Mouse (Mus musculus): ENCODE data around the gene Sct.

The Sct gene

DNA sequence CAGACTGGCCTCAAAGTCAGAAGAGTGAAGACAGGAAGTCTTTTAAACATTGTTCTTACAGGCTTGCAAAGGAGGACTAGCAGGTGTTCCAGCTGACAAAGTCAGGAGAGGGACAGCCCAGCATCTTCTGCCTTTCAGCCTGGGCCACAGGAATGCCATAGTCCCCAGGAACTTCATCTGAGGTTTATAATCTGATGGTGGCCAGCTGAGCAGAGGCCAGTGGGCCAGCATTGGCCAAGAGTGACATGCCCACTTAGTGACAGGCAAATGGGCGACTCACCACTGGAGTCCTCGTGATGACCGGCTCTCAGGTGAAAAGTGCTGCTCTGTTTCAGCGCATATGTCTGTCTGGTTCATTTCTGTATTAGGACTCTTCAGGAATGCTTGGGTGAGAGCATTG is 48.4 kb downstream of the Sct start:
- WGBS: 85% methylated on average over 4 of the region's 4 CpGs

DNA sequence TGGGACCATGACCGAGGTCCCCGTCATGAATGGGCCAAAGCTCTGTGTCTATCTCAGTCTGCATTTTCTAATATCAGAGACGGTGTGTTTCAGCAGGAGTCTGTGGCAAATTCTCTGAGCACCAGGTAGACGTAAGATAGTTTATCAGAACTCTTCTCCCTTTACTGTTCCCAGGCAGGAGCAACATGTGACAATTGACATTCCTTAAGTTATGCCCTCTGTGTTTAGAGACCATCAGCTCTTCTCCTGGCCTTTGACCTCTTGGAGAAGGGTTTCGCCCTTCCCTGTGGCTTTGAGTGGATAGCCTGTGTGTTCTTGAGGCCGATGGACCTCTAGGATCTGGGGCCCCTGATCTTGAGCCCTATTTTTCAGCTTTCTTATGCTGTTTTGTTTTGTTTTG is 49.2 kb downstream of the Sct start:
- WGBS: 60% methylated on average over 6 of the region's 6 CpGs
